Mouse (Mus musculus) macrophage (primary cell): Measurements from ENCODE around the gene Ly6g5b. TPM values are rescaled to one million over a fixed set of nuclear protein-coding genes. Genes with fewer than 3 reads are reported as not detected.
A peak's percentile ranks its signal among the peaks of the same experiment; 100 is the strongest.

Experiments
- H3K27ac ChIP-seq: fragments of 350-480 bp; formaldehyde crosslinking; 2 replicates; pipeline ENCODE4 v1.9.0; 2021
- H3K36me3 ChIP-seq: fragments of 350-480 bp; formaldehyde crosslinking; 2 replicates; pipeline ENCODE4 v1.9.0; 2021; ENCODE audit errors: inconsistent target
- H3K4me3 ChIP-seq: fragments of 350-480 bp; formaldehyde crosslinking; 2 replicates; pipeline ENCODE4 v1.9.0; 2021; ENCODE audit errors: inconsistent target
- H3K79me2 ChIP-seq: fragments of 350-480 bp; formaldehyde crosslinking; 2 replicates; pipeline ENCODE4 v1.9.0; 2021; ENCODE audit errors: inconsistent target
- WGBS: methylation state at CpG from one replicate; pipeline ENCODE4 v1.1.7; 2026; ENCODE audit warnings: inconsistent platforms; ENCODE audit not compliant: missing documents; 5-methylcytosine and 5-hydroxymethylcytosine counted together
- polyA plus RNA-seq: library from polyadenylated mRNA; stranded (reverse); fragments of 250-400 nt; gene quantifications from 3 replicates; pipeline ENCODE4 v1.2.4, GENCODE M21; 2018; ENCODE audit warnings: inconsistent platforms

The Ly6g5b gene
- polyA plus RNA-seq, 1 experiment from 2014 or later = not detected

- 3% methylated on average over 66 of the region's 67 CpGs for WGBS
- peak within 1 kb of the TSS; percentile 68 for H3K4me3 ChIP-seq
These were observed 26.2 kb downstream of the Ly6g5b start, which contains the start of gene Abhd16a for GRCm38 (mm10) chr17:35088825-35089644. Gene Abhd16a (plus strand): TSS chr17:35089263.

GRCm38 (mm10) chr17:35088151-35088550, 27.1 kb downstream of the Ly6g5b start:
- Histone ChIP-seq H3K27ac (no peak overlapping the region), H3K36me3 (peaks cover 16% of the 10 kb centered on the region), H3K4me3 (no peak overlapping the region), H3K79me2 (peaks cover 13% of the 10 kb centered on the region; the same call in 1 of the 2 replicates)
- 47% methylated on average over 2 of the region's 2 CpGs for WGBS

More at GRCm38 (mm10) chr17:35088825-35089644, 26.2 kb downstream of the Ly6g5b start, which contains the start of gene Abhd16a:
- peak within 1 kb of the TSS; percentile 47 for H3K27ac ChIP-seq
- H3K36me3 ChIP-seq = peaks cover 25% of the 10 kb centered on the region
- peaks cover 13% of the 10 kb centered on the region; the same call in 1 of the 2 replicates for H3K79me2 ChIP-seq

- H3K36me3 ChIP-seq = no peaks in the 10 kb centered on the region
- peaks cover 8% of the 10 kb centered on the region; the same call in 1 of the 2 replicates for H3K79me2 ChIP-seq
- 91% methylated on average over 7 of the region's 7 CpGs for WGBS
- H3K4me3 ChIP-seq = no peak within 1 kb of the TSS
- H3K27ac ChIP-seq = no peak within 1 kb of the TSS
These were observed 29.9 kb downstream of the Ly6g5b start, which contains the start of gene Ly6g6f for GRCm38 (mm10) chr17:35085208-35085865. Gene Ly6g6f (minus strand): TSS chr17:35085610.

- H3K36me3 ChIP-seq = no peaks in the 10 kb centered on the region
- 63% methylated on average over 3 of the region's 3 CpGs for WGBS
- no peak overlapping the region for H3K27ac ChIP-seq
These were observed 31.2 kb downstream of the Ly6g5b start for GRCm38 (mm10) chr17:35083929-35084497.

GRCm38 (mm10) chr17:35082841-35083576, 32.2 kb downstream of the Ly6g5b start:
- no peak overlapping the region for H3K4me3 ChIP-seq
- H3K27ac ChIP-seq = no peak overlapping the region
- WGBS = 94% methylated on average over 16 of the region's 16 CpGs
- no peaks in the 10 kb centered on the region for H3K36me3 ChIP-seq
- no peaks in the 10 kb centered on the region for H3K79me2 ChIP-seq

More at GRCm38 (mm10) chr17:35083929-35084497, 31.2 kb downstream of the Ly6g5b start:
- Histone ChIP-seq H3K79me2 (no peaks in the 10 kb centered on the region), H3K4me3 (no peak overlapping the region)

- no peak overlapping the region for H3K4me3 ChIP-seq
- H3K79me2 ChIP-seq = no peaks in the 10 kb centered on the region
- H3K36me3 ChIP-seq = no peaks in the 10 kb centered on the region
- 95% methylated on average over 4 of the region's 4 CpGs for WGBS
- no peak overlapping the region for H3K27ac ChIP-seq
These were observed 34.5 kb downstream of the Ly6g5b start for GRCm38 (mm10) chr17:35080710-35081109.

GRCm38 (mm10) chr17:35080248-35080647, 35.0 kb downstream of the Ly6g5b start:
- no peak overlapping the region for H3K27ac ChIP-seq
- no peak overlapping the region for H3K4me3 ChIP-seq
- WGBS = 77% methylated on average over 5 of the region's 6 CpGs
- H3K36me3 ChIP-seq = no peaks in the 10 kb centered on the region
- H3K79me2 ChIP-seq = no peaks in the 10 kb centered on the region

GRCm38 (mm10) chr17:35079778-35080177, 35.5 kb downstream of the Ly6g5b start:
- no peak overlapping the region for H3K4me3 ChIP-seq
- no peak overlapping the region for H3K27ac ChIP-seq
- H3K79me2 ChIP-seq = no peaks in the 10 kb centered on the region

GRCm38 (mm10) chr17:35077786-35078233, 37.4 kb downstream of the Ly6g5b start, which contains the start of gene Ly6g6d:
Gene Ly6g6d (minus strand): TSS chr17:35078065.
- peak within 1 kb of the TSS; percentile 19; the same call in 1 of the 2 replicates for H3K27ac ChIP-seq
- H3K36me3 ChIP-seq = no peaks in the 10 kb centered on the region
- H3K4me3 ChIP-seq = peak within 1 kb of the TSS; percentile 29
- WGBS = 2% methylated on average over 14 of the region's 14 CpGs
- H3K79me2 ChIP-seq = no peaks in the 10 kb centered on the region

More at GRCm38 (mm10) chr17:35079778-35080177, 35.5 kb downstream of the Ly6g5b start:
- no peaks in the 10 kb centered on the region for H3K36me3 ChIP-seq
- WGBS = 65% methylated on average over 9 of the region's 9 CpGs

- 28% methylated on average over 2 of the region's 2 CpGs for WGBS
- Histone ChIP-seq H3K79me2 (no peaks in the 10 kb centered on the region), H3K27ac (0 out of 2 replicates have a peak overlapping the region, but pooled peaks have one; percentile 19), H3K4me3 (peak overlapping the region; percentile 29), H3K36me3 (no peaks in the 10 kb centered on the region)
These were observed 37.9 kb downstream of the Ly6g5b start for GRCm38 (mm10) chr17:35077285-35077684.

- Histone ChIP-seq H3K4me3 (peak within 1 kb of the TSS; percentile 29), H3K79me2 (no peaks in the 10 kb centered on the region), H3K27ac (peak within 1 kb of the TSS; percentile 19; the same call in 1 of the 2 replicates), H3K36me3 (no peaks in the 10 kb centered on the region)
- 68% methylated on average over 10 of the region's 10 CpGs for WGBS
These were observed 38.6 kb downstream of the Ly6g5b start, which contains the start of gene Ly6g6e for GRCm38 (mm10) chr17:35076507-35077176. Gene Ly6g6e (plus strand): TSS chr17:35076902.

GRCm38 (mm10) chr17:35074097-35074496, 41.1 kb downstream of the Ly6g5b start:
- Histone ChIP-seq H3K27ac (no peak overlapping the region), H3K36me3 (no peaks in the 10 kb centered on the region), H3K4me3 (no peak overlapping the region), H3K79me2 (no peaks in the 10 kb centered on the region)
- 18% methylated on average over 17 of the region's 17 CpGs for WGBS

GRCm38 (mm10) chr17:35071454-35071853, 43.8 kb downstream of the Ly6g5b start:
- H3K27ac ChIP-seq = no peak overlapping the region
- 85% methylated on average over 8 of the region's 9 CpGs for WGBS
- no peaks in the 10 kb centered on the region for H3K79me2 ChIP-seq
- no peak overlapping the region for H3K4me3 ChIP-seq
- no peaks in the 10 kb centered on the region for H3K36me3 ChIP-seq
